Mouse (Mus musculus): ENCODE results near the gene Zfp672.

DNA sequence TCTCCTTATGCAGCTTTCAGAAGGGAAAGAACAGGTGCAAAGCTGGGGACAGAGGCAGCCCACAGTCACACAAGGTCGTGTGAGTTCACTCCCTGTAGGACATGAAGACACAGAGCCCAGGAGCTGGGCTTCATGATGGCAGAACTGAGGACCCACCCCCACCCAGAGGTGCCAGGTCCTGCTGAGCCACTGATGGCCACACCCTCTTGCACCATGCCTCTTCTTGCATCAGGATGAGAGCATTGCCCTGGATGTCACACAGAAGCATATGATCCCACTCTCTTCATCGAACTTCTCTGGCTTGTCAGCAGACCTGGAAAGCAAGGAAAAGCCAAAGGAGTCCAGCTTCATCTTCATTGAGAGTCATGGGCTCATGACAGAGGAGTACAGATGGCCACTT is 55.6 kb downstream of the Zfp672 start, which contains the start of gene 4930438A08Rik:
- no peak for TF ChIP-seq CTCF (IDR thresholded peaks at IDR 0.05; ENCODE audit: low read depth, low read length)
- no peak for TF ChIP-seq POLR2A (IDR thresholded peaks at IDR 0.05; ENCODE audit: extremely low read depth, insufficient read depth, low read length)

All from liver, adult 2 months (tissue).